Mouse (Mus musculus) midbrain, embryonic 16.5 days (tissue): ENCODE data around the gene Dstn. TPM values are rescaled to one million over a fixed set of nuclear protein-coding genes. Genes with fewer than 3 reads are reported as not detected.

ENCODE experiments used
- ATAC-seq: fragments of 200-750 bp; cut with Nextera tagmentation; 2 replicates; pipeline ENCODE4 v1.8.0; 2017; ENCODE audit warnings: moderate TSS enrichment
- H3K27ac ChIP-seq: fragments of 300-500 bp; sonication (generic); 2 replicates; pipeline ENCODE4 v1.5.1; 2014; ENCODE audit warnings: mild to moderate bottlenecking, low read length, mixed read lengths
- H3K27me3 ChIP-seq: fragments of 300-500 bp; sonication (generic); 2 replicates; pipeline ENCODE4 v1.6.1; 2014; ENCODE audit warnings: low read depth, low read length, mixed read lengths; ENCODE audit not compliant: control insufficient read depth, insufficient read depth
- H3K36me3 ChIP-seq: fragments of 300-500 bp; sonication (generic); 2 replicates; pipeline ENCODE4 v1.6.1; 2014; ENCODE audit warnings: mild to moderate bottlenecking, low read length, moderate library complexity, mixed read lengths; ENCODE audit not compliant: control insufficient read depth, insufficient read depth
- H3K4me1 ChIP-seq: fragments of 300-500 bp; sonication (generic); 2 replicates; pipeline ENCODE4 v1.6.1; 2014; ENCODE audit warnings: mild to moderate bottlenecking, low read length, mixed read lengths; ENCODE audit not compliant: control insufficient read depth, insufficient read depth
- H3K4me2 ChIP-seq: fragments of 300-500 bp; sonication (generic); 2 replicates; pipeline ENCODE4 v1.6.1; 2014; ENCODE audit warnings: mild to moderate bottlenecking, low read length, mixed read lengths
- H3K4me3 ChIP-seq: fragments of 300-500 bp; sonication (generic); 2 replicates; pipeline ENCODE4 v1.5.1; 2014; ENCODE audit warnings: low read depth, mild to moderate bottlenecking, low read length, moderate library complexity, mixed read lengths
- H3K9ac ChIP-seq: fragments of 300-500 bp; sonication (generic); 2 replicates; pipeline ENCODE4 v1.6.1; 2014; ENCODE audit warnings: low read depth, low read length, mixed read lengths
- H3K9me3 ChIP-seq: fragments of 300-500 bp; sonication (generic); replicated peaks from 2 replicates; pipeline ENCODE4 v1.6.1; 2014; ENCODE audit warnings: mild to moderate bottlenecking, low read length, mixed read lengths; ENCODE audit not compliant: control insufficient read depth, poor library complexity, severe bottlenecking
- WGBS: fragments of 180-500 bp; shearing (Covaris S2); extraction: QIAGEN DNeasy Blood & Tissue Kit; methylation state at CpG from one replicate; pipeline ENCODE4 v1.1.7; 2014; 5-methylcytosine and 5-hydroxymethylcytosine counted together
- polyA plus RNA-seq: library from polyadenylated mRNA; unstranded; fragments of >200 nt; fragmentation: Nextera tagmentation; extraction: Ambion mirVana; gene quantifications from 2 replicates; pipeline ENCODE4 v1.2.1, GENCODE M21; 2015

The Dstn gene
- polyA plus RNA-seq, 1 experiment from 2014 or later: 431 TPM

DNA sequence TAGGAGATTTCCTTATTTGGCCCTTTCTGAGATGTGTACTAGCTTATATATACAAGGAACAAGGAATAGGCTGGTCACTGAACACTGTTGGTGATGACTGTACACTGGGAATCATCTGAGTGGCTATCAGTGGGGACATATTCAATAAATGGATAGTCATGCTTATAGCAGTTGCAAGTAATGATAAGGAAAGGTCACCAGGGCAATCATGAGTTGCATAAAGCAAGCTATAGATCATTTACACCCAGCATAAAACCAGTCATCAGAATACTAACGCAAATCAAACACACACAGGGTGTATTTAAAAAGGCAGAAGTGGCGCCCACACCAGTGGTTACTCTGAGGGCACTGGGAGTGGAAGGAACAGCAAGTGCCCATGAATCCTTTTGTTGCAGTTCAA lies 2.9 kb upstream of the Dstn start:
- Histone ChIP-seq H3K4me2 (no peak overlapping the region), H3K4me3 (no peak overlapping the region), H3K9ac (no peak overlapping the region), H3K27me3 (no peaks in the 10 kb centered on the region), H3K9me3 (no peaks in the 10 kb centered on the region), H3K4me1 (peaks cover 8% of the 10 kb centered on the region), H3K36me3 (no peaks in the 10 kb centered on the region), H3K27ac (no peak overlapping the region)
- 86% methylated on average over 2 of the region's 2 CpGs for WGBS
- ATAC-seq: no peak

DNA sequence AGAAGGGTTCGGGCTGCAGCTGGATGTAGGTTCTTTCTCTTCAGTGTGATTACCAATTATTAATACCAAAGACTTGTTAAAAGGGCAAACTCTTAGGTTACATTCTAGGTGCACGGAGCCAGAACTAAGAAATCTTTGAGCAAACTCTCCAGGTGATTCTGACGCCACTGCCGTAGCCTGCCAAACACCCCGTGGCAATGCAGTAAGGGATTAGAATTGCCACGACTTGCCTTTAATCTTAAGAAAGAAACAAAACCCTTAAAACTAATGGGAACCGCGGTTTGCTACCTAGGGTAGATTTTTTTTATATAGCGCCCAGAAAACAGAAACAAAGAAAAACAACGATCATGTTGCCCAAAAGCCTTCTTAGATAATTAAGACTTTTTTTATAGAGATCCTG lies 899 bp upstream of the Dstn start:
- H3K9me3 ChIP-seq: no peaks in the 10 kb centered on the region
- WGBS: 4% methylated on average over 10 of the region's 10 CpGs
- peak overlapping the region; percentile 65 for H3K4me3 ChIP-seq
- H3K27me3 ChIP-seq: no peaks in the 10 kb centered on the region
- no peaks in the 10 kb centered on the region for H3K36me3 ChIP-seq
- ATAC-seq: no peak
- H3K27ac ChIP-seq: peak overlapping the region; percentile 88
- peak overlapping the region; percentile 75 for H3K9ac ChIP-seq
- peaks cover 24% of the 10 kb centered on the region for H3K4me1 ChIP-seq
- H3K4me2 ChIP-seq: peak overlapping the region; percentile 59

DNA sequence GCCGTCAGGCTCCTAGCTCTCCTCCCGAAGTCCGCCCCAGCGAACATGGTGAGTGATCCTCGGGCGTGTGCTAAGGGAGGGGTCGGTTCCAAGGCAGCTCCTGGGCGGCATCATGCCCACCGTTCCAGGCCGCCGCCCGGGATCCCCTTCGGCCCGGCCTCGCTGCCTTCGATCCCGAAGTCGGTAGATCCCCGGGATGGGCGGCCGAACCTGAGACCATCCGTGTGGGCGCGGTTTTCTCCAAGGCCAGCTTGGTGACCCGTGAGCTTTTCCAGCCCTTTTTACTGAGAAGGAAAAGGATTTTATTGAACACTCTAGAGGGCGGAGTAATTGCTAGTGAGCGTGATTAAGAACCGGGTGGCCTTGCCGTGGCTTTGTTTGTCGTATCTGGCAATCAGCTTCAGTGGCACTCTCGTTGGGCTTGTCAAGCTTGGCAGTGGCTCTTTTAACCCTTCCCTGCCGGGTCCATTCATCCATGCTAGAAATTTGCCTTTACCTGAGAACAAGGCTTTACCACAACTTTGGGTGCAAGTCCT lies 548 bp downstream of the Dstn start:
- Histone ChIP-seq H3K4me2 (peak overlapping the region; percentile 75), H3K27me3 (no peaks in the 10 kb centered on the region), H3K4me1 (peaks cover 28% of the 10 kb centered on the region), H3K9ac (peak overlapping the region; percentile 75), H3K9me3 (no peaks in the 10 kb centered on the region), H3K4me3 (peak overlapping the region; percentile 65), H3K36me3 (no peaks in the 10 kb centered on the region), H3K27ac (peak overlapping the region; percentile 88)
- peak; percentile 57 for ATAC-seq
- WGBS: under 1% methylated on average over 32 of the region's 32 CpGs

DNA sequence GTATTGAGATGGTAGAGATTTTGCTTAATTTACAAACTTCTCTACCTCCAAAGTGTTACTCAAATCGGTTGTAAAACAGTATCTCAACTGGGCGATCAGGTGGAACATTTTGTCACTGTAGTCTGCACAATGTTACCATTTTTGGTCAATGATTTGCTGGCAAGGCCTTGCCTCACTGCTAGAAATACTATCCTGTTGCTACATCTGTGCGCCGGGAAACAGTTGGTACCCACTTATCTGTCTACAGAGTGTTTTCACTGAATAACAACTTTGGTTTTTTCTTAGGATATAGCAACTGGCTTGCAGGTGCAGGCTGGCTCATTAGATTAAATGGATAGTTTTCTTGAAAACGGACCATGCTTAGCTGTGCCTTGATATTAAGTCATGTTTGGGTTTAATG lies 1.1 kb downstream of the Dstn start:
- peak overlapping the region; percentile 65 for H3K4me3 ChIP-seq
- peaks cover 28% of the 10 kb centered on the region for H3K4me1 ChIP-seq
- H3K27me3 ChIP-seq: no peaks in the 10 kb centered on the region
- no peak for ATAC-seq
- peak overlapping the region; percentile 75 for H3K9ac ChIP-seq
- H3K9me3 ChIP-seq: no peaks in the 10 kb centered on the region
- H3K27ac ChIP-seq: peak overlapping the region; percentile 88; the same call in 1 of the 2 replicates
- no peaks in the 10 kb centered on the region for H3K36me3 ChIP-seq
- WGBS: 7% methylated on average over 5 of the region's 5 CpGs
- peak overlapping the region; percentile 75 for H3K4me2 ChIP-seq

DNA sequence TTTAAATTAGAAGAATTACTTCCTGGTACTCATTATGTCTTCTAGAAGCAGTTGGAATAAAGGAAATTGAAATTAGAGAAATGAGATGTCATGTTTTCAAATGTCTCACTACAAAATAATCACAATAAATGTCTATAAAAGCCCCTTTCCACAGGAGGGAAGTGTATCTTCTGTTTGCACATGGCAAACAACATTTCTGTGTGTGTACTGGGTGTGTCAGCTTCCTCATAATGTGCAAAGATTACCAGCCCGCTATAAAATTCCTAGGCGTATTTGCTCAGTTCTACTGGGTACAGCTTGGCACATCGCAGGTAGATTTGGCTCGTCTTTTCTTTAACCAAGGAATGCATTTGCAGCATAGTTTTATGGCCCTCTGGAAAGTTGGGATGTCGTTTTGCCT lies 2.5 kb downstream of the Dstn start:
- no peak for ATAC-seq
- Histone ChIP-seq H3K9ac (no peak overlapping the region), H3K9me3 (no peaks in the 10 kb centered on the region), H3K4me3 (no peak overlapping the region), H3K27me3 (no peaks in the 10 kb centered on the region), H3K4me1 (peaks cover 28% of the 10 kb centered on the region), H3K27ac (no peak overlapping the region), H3K36me3 (no peaks in the 10 kb centered on the region), H3K4me2 (peak overlapping the region; percentile 75)
- 85% methylated on average over 5 of the region's 5 CpGs for WGBS

DNA sequence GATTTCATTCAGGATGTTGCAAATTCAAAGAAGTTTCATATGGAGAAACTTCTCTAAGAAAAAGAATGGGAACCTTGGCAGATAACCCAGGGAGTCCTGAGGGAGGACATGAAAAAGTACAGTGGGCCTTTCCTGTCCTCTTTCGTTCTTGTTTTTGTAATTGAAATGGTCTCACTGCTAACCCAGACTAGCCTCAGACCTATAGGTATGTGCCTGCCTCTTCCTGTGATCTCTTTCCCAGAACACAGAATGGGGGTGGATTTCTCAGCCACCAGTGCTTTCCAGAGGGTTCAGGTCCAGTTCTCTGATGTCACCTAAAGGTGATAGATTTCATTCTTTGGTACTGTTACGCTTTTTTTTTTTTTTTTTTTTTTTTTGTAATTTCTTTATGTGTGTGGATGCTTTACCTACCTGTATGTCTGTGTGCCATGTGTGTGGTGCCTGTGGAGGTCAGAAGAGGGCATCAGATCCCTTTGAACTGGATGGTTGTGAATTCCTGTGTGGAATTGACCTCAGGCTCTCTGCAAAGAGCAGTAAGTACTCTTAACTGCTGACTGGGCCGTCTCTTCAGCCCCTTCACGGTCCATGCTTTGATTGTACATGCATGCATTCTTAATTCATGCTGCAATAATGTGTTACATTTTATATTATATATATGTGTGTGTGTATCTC lies 3.8 kb downstream of the Dstn start:
- Histone ChIP-seq H3K27ac (no peak overlapping the region), H3K27me3 (no peaks in the 10 kb centered on the region), H3K36me3 (no peaks in the 10 kb centered on the region), H3K4me3 (no peak overlapping the region), H3K9me3 (no peaks in the 10 kb centered on the region), H3K9ac (no peak overlapping the region), H3K4me1 (peaks cover 28% of the 10 kb centered on the region), H3K4me2 (no peak overlapping the region)
- 61% methylated on average over 4 of the region's 4 CpGs for WGBS
- ATAC-seq: no peak

DNA sequence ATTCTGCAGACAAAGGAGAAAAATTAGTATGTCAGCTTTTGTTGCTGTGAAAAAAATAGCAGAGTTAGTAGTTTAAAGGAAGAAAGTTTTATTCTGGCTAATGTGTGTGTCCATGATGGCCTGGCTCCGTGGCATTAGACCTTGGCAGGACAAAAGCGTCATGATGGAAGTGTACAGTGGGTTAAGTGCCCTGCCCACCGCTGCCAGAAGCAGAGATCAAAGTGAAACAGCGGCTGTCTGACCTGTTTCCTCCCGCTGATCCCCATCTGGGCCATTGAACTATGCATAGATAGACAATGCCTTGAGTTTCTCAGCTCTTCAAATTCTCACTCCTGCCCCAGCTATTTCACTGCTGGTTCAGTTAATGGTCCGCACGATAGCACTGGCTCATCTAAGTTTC lies 9.0 kb downstream of the Dstn start:
- Histone ChIP-seq H3K4me3 (no peak overlapping the region), H3K36me3 (no peaks in the 10 kb centered on the region), H3K27me3 (no peaks in the 10 kb centered on the region), H3K27ac (no peak overlapping the region), H3K9ac (no peak overlapping the region), H3K9me3 (no peaks in the 10 kb centered on the region), H3K4me1 (peaks cover 4% of the 10 kb centered on the region), H3K4me2 (no peak overlapping the region)
- WGBS: 63% methylated on average over 7 of the region's 7 CpGs
- ATAC-seq: no peak

DNA sequence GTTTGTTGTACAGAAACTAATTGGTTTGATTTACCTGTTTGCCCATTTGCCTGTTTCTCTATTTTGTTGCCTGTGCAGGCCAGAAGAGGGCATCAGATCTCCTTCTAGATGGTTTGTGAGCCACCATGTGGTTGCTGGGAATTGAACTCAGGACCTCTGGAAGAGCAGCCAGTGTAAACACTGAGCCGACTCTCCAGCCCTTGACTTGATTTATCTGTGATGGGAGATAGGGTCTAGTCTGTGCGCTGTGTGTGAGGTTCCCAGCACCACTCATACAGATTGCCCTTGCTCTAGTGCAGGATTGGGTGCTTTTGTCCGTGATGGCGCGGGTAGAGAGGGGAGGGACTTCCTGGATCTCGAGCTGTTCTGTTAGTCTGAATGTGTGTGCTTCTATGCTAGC lies 10.7 kb downstream of the Dstn start:
- no peak overlapping the region for H3K9ac ChIP-seq
- no peak overlapping the region for H3K27ac ChIP-seq
- no peak overlapping the region for H3K4me3 ChIP-seq
- no peaks in the 10 kb centered on the region for H3K27me3 ChIP-seq
- H3K4me2 ChIP-seq: no peak overlapping the region
- 0 out of 2 replicates have a peak, but pooled peaks cover 3% of the 10 kb centered on the region for H3K4me1 ChIP-seq
- no peaks in the 10 kb centered on the region for H3K36me3 ChIP-seq
- H3K9me3 ChIP-seq: no peaks in the 10 kb centered on the region
- no peak for ATAC-seq
- 95% methylated on average over 6 of the region's 6 CpGs for WGBS

DNA sequence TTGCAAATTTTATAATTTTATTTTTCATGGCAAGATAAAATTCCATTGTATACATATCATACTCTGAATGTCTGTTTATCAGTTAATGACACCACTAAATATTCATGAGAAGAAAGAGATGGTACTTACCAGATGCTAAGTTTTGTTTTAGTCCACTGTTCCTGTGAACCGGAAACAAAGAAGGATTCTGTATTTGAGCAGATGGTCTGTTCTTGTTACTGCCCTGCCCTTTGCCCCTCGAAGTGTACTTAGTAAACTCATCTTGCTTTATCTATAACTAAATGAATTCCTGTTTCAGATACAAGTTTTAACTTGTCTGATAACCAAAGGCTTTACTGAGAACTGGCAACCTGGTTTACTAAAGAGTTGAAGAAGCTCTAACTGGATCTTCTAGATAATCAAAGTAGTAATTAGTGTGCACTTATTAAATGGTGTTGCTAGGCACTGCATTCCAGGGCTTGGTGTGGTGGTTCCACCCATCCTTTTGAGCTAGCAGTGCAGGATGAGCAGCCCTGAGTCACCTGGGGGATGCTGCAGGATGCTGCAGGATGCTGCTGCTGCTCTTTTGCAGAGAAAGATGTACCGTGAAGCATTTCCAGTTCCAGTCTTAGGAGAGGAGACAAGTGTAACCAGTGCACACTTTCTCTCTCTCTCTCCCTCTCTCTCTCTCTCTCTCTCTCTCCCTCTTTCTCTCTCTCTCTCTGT lies 14.6 kb downstream of the Dstn start:
- no peak overlapping the region for H3K4me2 ChIP-seq
- no peaks in the 10 kb centered on the region for H3K9me3 ChIP-seq
- no peak overlapping the region for H3K4me3 ChIP-seq
- H3K9ac ChIP-seq: no peak overlapping the region
- no peak for ATAC-seq
- H3K27me3 ChIP-seq: no peaks in the 10 kb centered on the region
- H3K27ac ChIP-seq: no peak overlapping the region
- H3K36me3 ChIP-seq: no peaks in the 10 kb centered on the region
- 0 out of 2 replicates have a peak, but pooled peaks cover 3% of the 10 kb centered on the region for H3K4me1 ChIP-seq
- 61% methylated on average over 3 of the region's 3 CpGs for WGBS
